Mouse (Mus musculus): ENCODE data around the gene Vasn.

Gene Vasn

DNA sequence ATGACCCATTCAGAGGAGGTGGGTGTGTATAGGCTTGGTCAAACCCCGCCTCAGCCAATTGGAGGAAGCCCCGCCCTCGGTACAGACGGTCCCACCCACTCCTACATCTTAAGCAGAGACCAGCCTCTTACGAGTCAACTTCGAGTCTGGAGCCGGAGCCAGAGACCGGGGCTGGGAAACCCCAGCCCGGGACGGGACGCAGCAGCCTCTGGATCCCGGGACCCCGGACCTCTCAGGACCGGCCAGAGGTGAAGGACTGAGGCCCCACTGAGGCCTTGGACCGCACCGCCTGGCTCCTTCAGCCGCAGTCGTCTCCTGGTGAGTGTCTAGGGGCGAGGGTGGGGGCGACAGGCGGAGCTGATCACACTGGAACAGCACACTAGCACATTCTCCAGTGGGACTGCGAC is at the start of gene Vasn, which contains the start of gene Dnaja3:
Gene Vasn (plus strand): TSS at position 111 of the 407 bp plus-strand sequence.
Gene Dnaja3 (plus strand): TSS at position 159 of the 407 bp plus-strand sequence.
- CTCF ChIA-PET: no interaction called here

- CTCF ChIA-PET: no interaction called here
Measured at GRCm38 (mm10) chr16:4590236-4590635, 49.5 kb upstream of the Vasn start.

- CTCF ChIA-PET: interaction anchor here (0.6 to 1.0 kb wide), 2 partner anchors 9 to 255 kb away, joined by 4 read pairs; no protein-coding TSS in a partner anchor
Measured at GRCm38 (mm10) chr16:4592909-4593875, 46.5 kb upstream of the Vasn start.

DNA sequence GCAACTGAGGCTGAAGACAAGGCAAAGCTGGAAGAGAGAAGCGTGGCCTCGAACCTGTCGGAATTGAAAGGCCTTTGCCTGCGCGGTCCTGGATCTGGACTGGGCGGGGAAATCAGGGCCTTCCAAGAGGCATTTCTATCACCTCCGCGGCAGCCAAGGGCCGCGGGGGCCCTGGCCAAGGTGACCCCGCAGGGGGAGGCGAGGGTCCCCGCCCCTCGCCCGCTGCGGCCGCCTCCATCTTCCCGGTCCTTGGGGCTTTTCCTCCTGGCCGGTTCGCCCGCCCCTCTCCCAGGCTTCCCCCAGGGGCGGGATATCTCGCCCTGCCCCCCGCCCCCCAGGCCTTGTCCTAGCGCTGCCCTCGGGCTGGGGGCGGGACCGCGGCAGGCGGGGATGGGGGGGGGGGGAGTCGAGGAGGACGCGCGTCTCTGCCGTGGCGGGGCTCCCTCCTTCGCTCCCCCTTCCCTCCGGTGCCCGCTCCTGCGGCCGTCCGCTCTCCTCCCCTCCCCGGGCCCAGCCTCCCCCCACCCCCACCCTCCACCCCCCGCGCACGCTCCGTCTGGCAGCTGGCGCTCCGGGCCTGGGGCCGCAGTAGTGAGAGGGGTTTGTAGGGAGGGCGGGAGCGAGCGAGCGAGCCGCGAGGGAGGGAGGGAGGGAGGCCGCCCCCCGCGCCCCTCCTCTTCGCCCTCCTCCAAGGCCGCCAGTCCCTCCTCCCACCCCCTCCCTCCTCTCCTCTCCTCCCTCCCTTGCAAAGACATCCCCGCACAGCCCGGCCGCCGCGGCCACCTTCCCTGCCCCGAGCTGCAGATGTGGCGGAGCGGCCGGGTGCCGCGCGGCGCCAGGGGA is 45.5 kb upstream of the Vasn start, which contains the start of gene Glis2:
Gene Glis2 (plus strand): TSS at position 743 of the 843 bp plus-strand sequence.
- CTCF ChIA-PET: interaction anchor here (0.7 to 0.9 kb wide), 2 partner anchors 17 to 432 kb away, joined by 3 to 4 read pairs; no protein-coding TSS in a partner anchor

DNA sequence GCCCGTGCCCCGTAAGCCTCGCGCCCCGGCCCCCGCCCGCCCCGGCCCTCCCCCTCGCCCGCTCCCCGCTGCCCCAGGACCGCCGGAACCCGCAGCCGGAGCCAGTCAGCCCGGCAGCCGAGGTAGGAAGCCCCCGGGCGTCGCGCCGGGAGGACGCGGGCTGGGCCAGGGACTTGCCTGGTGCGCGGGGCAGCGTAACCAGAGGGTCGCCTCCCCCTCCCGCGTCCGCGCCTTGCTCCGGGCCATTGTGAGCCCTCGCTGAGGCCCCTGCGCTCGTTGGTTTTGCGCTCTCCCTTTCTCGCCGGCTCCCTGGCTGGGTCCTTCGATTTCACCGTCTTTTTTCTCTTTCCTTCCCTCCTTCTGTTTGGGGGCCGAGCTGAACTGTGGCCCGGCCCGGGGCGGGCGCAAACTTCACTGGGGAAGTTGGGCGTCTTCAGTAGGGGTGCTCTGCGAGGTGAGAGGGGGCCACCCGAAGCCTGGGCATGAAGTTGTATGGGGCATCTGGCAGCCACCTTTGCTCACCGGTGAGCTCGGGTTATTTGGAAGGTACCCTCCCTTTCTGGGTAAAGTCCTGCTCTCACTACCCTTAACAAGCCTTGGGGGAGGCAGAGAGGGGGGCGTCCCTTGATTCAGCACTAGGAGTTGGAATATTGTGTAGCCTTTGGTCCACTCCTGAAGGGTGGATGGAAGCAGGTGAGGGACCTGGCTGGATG is 44.8 kb upstream of the Vasn start:
- CTCF ChIA-PET: interaction anchor here (0.7 to 0.9 kb wide), 3 partner anchors 13 to 432 kb away, joined by 3 to 4 read pairs (median 3); no protein-coding TSS in a partner anchor

DNA sequence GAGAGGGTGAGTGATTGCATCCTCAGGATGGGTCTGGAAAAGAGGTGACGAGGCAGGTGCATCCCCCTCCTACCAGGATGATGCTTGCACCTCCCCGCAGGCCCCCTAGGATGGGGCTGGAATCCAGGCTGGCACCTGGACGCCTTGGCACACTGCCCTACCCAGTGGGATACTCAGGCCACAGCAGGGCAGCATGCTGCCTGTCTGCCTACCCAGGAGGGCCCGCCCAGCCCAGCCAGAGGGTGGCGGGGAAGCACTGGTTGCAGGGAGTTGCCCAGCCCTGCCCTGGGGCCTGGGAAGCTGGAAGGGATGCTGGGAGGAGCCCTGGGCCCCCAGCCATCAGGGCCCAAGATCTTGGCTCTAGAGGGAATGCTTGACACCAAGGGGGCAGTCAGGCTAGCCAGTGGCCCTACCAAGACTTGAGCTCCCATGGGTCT is 44.2 kb upstream of the Vasn start:
- CTCF ChIA-PET: interaction anchor here (0.7 to 0.9 kb wide), 3 partner anchors 13 to 431 kb away, joined by 3 to 4 read pairs (median 3); no protein-coding TSS in a partner anchor

- CTCF ChIA-PET: interaction anchor here (0.6 to 0.7 kb wide), 2 partner anchors 22 to 215 kb away, joined by 3 to 9 read pairs; no protein-coding TSS in a partner anchor
Measured at GRCm38 (mm10) chr16:4596141-4596728, 43.5 kb upstream of the Vasn start.

- CTCF ChIA-PET: interaction anchor here (0.6 kb wide), 1 partner anchor 216 kb away, joined by 9 read pairs; no protein-coding TSS in a partner anchor
Measured at GRCm38 (mm10) chr16:4596836-4597235, 42.9 kb upstream of the Vasn start.

DNA sequence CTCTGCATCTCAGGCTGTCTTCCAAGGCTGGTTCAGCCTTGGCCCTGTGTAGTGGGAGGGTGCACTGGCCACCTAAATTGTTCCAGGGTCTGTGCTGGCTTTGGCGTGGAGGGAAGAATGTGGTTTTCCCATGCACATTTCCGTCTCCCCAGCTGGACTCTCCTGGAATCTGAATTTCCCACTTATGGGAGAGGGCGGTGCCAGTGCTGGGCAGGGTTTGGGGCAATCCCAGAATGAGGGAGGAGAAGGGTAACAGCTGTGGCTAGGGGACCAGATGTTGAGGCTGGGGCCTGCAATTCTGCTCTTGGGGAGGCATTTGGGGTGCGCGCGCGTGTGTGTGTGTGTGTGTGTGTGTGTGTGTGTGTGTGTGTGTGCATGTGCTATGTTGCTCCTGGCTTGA is 42.4 kb upstream of the Vasn start:
- CTCF ChIA-PET: no interaction called here

DNA sequence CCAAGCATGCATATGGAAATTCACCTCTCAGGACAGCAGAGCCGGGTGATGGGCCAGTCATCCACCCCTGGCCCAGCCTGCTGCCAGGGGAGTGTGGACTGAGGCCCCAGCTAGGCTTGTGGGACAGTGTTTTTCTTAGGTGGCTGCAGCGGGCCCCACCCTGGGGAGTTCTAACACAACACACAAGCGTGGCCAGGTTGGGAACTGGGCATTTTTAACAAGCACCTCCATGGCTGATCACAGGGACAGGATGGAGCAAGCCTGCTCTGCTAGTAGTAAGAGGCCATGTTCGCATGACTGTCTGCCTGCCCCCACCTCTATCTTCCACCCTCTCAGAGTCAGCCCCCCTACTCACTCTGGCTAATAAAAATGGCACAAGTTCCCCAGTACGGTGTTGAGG is 41.7 kb upstream of the Vasn start:
- CTCF ChIA-PET: no interaction called here

GRCm38 (mm10) chr16:4598891-4599543 is 40.7 kb upstream of the Vasn start:
- CTCF ChIA-PET: no interaction called here

GRCm38 (mm10) chr16:4599616-4600015 is 40.1 kb upstream of the Vasn start:
- CTCF ChIA-PET: no interaction called here

DNA sequence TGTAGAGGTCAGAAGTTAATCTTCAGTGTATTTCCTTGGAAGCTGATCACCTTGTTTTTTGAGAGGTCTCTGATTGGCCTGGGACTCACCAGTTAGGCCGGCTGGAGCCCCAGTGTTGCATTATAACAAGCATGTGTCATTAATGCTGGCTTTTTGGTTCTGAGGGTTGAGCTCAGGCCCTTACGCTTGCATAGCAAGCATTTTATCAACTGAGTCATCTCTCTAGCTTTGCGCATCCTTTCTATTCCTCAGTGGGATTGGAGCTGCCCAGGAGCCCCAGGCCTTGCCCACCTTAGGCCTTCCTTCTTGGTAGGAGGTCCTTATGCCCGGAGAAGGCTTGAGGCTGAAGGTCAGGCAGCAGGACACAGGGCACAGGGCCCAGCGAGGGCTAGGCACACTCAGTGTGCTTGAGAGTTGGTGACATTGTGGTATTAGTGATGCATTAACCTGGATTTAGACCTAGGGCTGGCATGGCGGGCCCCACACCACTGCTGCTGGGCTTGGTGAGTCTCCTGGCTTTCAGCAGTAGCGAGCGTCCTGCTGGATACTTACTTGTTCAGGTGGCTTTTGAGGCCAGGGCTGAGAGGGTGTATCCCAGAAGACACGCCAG is 38.9 kb upstream of the Vasn start:
- CTCF ChIA-PET: no interaction called here

GRCm38 (mm10) chr16:4602189-4602588 is 37.6 kb upstream of the Vasn start:
- CTCF ChIA-PET: no interaction called here

- CTCF ChIA-PET: no interaction called here
Measured at GRCm38 (mm10) chr16:4602766-4603452, 36.8 kb upstream of the Vasn start.

GRCm38 (mm10) chr16:4603453-4603837 is 36.3 kb upstream of the Vasn start:
- CTCF ChIA-PET: no interaction called here

- CTCF ChIA-PET: no interaction called here
Measured at GRCm38 (mm10) chr16:4604293-4604837, 35.4 kb upstream of the Vasn start.

DNA sequence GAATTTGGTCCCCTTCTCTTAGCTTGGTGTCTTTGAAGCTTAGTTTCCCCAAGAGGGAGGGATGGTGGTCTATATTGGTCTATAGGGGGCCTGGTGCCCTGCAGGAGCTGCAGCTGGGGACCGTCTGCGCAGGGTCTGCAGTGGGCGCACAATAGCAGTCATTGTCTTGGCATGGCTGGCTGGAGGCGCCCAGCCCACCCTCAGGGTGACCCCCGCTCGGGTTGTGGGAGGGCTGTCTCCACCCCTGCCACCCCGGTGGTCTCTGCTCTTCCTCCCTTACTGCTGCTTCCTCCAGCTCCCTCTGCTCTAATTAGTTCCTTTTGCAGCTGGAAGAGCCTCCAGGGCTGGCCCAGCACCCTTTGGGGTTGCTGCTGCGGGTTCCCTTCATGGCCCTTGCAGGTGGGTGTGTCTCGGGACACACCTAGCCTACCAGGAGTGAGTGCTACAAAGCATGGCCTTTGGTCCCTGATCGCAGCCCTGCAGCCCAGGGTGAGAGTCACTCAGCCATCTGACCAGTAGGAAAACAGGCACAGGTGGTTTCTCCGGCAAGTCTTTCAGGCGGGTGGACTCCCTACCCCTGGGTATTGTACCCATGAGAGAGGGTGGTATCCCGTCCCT is 34.1 kb upstream of the Vasn start:
- CTCF ChIA-PET: no interaction called here

Measured in spleen, embryonic (tissue).